Mouse (Mus musculus): ENCODE data around the gene Bcr. TPM values are rescaled to one million over a fixed set of nuclear protein-coding genes. Genes with fewer than 3 reads are reported as not detected.
A peak's percentile ranks its signal among the peaks of the same experiment; 100 is the strongest.

Gene Bcr
- 59.8 and 63.5 TPM in 2 replicates for total RNA-seq (2014; rRNA removed)
- polyA plus RNA-seq (2015; fragmentation: Nextera tagmentation; extraction: Ambion mirVana), result 9.4 and 11.0 TPM in 2 replicates

DNA sequence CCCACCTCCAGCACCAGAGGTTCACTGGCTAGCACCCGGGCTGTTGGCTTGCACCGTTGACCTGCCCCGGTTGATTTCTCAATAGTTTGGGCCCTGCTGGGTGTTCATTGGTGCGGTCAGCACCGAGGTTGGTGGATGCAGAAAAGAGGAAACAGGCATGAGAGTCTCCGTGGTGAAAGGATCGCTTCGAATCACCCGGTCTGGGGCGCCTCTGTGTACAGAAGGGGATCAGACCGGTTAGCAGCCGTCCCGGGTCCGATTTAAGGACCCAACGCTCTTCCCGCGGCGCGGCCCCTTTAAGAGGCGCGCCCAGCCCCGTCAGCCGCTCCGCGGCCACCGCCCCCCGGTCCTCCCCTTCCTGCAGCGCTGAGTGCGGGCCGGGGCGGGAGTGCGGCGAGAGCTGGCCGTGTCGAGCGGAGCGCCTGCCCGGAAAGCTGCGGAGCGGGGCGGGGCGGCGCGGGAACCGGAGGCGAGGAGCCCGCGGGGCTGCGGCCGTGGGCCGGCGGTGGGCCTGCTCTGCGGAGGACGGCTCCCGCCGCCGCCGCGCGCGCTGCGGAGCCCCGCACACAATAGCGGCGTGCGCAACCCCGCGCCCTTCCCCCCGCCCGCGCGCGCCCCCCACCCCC lies at the start of gene Bcr:
Bcr (plus strand) TSS at position 376 of the 626 bp plus-strand sequence.
- Histone ChIP-seq H3K9ac (replicated peaks; ENCODE audit: low read length, poor library complexity, severe bottlenecking) (peak within 1 kb of the TSS; percentile 73), H3K27me3 (ENCODE audit: insufficient read depth, low read length) (no peaks in the 10 kb centered on the region), H3K4me1 (ENCODE audit: insufficient read depth, low read length) (peaks cover 32% of the 10 kb centered on the region), H3K36me3 (ENCODE audit: insufficient read depth, low read length) (no peaks in the 10 kb centered on the region), H3K9me3 (ENCODE audit: low read length) (no peaks in the 10 kb centered on the region), H3K4me3 (ENCODE audit: low read depth, low read length) (peak within 1 kb of the TSS; percentile 64), H3K4me2 (ENCODE audit: low read depth, low read length, poor library complexity, severe bottlenecking) (peak within 1 kb of the TSS; percentile 95), H3K27ac (ENCODE audit: low read depth, low read length) (peak within 1 kb of the TSS; percentile 86)
- no peak for TF ChIP-seq CTCF (IDR thresholded peaks at IDR 0.05)
- ATAC-seq (ENCODE audit: low FRiP score) (peak; percentile 82), DNase-seq (ENCODE audit: low spot score) (peak; percentile 80)
- under 1% methylated on average over 39 of the region's 73 CpGs for WGBS

DNA sequence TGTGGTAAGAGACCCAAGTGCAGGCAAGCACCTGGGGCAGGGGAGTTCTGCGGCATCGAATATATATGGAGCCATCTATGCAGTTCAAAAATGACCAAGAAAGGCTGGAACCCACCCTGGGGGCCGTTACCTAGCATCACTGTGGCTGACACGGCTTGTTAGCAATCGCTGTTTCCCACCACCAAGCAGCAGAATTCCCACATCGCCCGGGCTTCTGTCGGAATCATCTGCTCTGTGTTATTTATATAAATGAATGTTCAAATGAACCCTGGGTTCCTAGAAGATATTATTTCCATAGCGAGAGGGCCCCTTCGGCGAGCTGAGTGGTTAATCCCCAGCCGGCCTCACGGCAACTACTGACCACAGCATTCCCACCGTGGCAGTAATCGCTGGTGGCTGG lies 49.7 kb upstream of the Bcr start:
- no peak for ATAC-seq (ENCODE audit: low FRiP score)
- 65% methylated on average over 15 of the region's 15 CpGs for WGBS

DNA sequence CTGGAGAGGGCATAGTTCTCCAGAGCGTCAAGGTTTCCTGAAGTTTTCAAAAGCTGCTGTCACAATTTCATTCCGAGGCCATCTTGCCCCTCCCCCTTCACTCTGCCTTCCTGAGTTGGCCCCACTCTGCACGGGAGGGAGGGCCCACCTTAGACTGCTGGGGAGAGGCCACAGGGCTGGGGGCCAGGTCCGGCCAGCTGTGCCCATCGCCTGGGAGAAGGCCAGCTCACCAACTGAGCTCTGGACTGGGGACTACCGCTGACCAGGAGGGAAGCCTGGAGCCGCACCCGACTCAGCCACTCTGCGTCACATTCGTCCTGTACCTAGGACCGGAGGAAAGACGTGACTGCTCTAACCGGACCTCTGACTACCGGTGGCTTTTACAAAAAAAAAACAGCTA lies 44.9 kb upstream of the Bcr start:
- TF ChIP-seq CTCF (IDR thresholded peaks at IDR 0.05), result no peak
- H3K36me3 ChIP-seq (ENCODE audit: insufficient read depth, low read length), result peaks cover 20% of the 10 kb centered on the region

More for the DNA sequence above, 49.7 kb upstream of the Bcr start:
- H3K4me1 ChIP-seq (ENCODE audit: insufficient read depth, low read length), result peaks cover 16% of the 10 kb centered on the region; the same call in 1 of the 2 replicates
- no peaks in the 10 kb centered on the region for H3K9me3 ChIP-seq (ENCODE audit: low read length)
- no peak overlapping the region for H3K4me3 ChIP-seq (ENCODE audit: low read depth, low read length)
- H3K9ac ChIP-seq (replicated peaks; ENCODE audit: low read length, poor library complexity, severe bottlenecking), result no peak overlapping the region
- no peak for DNase-seq (ENCODE audit: low spot score)
- peaks cover 15% of the 10 kb centered on the region for H3K36me3 ChIP-seq (ENCODE audit: insufficient read depth, low read length)
- no peak overlapping the region for H3K4me2 ChIP-seq (ENCODE audit: low read depth, low read length, poor library complexity, severe bottlenecking)
- TF ChIP-seq CTCF (IDR thresholded peaks at IDR 0.05), result no peak
- no peak overlapping the region for H3K27ac ChIP-seq (ENCODE audit: low read depth, low read length)
- H3K27me3 ChIP-seq (ENCODE audit: insufficient read depth, low read length), result no peaks in the 10 kb centered on the region

DNA sequence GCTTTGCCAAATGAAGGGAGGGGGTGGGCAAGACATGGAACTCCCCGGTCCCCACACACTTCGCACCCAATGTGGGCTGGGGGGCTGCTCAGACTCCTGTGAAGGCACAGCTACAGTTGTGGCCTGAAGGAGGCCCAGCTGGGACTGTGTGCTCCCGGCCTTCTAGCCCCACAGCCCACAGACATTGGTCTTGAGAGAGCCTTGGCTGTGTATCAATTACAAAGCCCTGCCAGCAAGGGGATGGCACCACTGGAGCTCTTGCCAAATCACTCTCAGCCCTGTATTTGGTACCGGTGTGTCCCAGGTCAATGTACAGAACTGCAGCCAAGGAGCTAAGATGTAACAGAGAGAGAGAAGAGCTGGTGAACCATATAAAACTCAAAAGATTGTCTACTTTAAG lies 43.9 kb upstream of the Bcr start:
- peaks cover 18% of the 10 kb centered on the region for H3K36me3 ChIP-seq (ENCODE audit: insufficient read depth, low read length)
- no peaks in the 10 kb centered on the region for H3K4me1 ChIP-seq (ENCODE audit: insufficient read depth, low read length)
- WGBS, result 76% methylated on average over 4 of the region's 4 CpGs
- no peak for TF ChIP-seq CTCF (IDR thresholded peaks at IDR 0.05)
- H3K4me3 ChIP-seq (ENCODE audit: low read depth, low read length), result no peak overlapping the region
- DNase-seq (ENCODE audit: low spot score), result peak; percentile 45
- H3K4me2 ChIP-seq (ENCODE audit: low read depth, low read length, poor library complexity, severe bottlenecking), result no peak overlapping the region
- no peaks in the 10 kb centered on the region for H3K27me3 ChIP-seq (ENCODE audit: insufficient read depth, low read length)
- H3K9me3 ChIP-seq (ENCODE audit: low read length), result no peaks in the 10 kb centered on the region
- ATAC-seq (ENCODE audit: low FRiP score), result no peak
- no peak overlapping the region for H3K9ac ChIP-seq (replicated peaks; ENCODE audit: low read length, poor library complexity, severe bottlenecking)
- H3K27ac ChIP-seq (ENCODE audit: low read depth, low read length), result no peak overlapping the region

More for the DNA sequence above, 44.9 kb upstream of the Bcr start:
- Histone ChIP-seq H3K4me1 (ENCODE audit: insufficient read depth, low read length) (no peaks in the 10 kb centered on the region), H3K9ac (replicated peaks; ENCODE audit: low read length, poor library complexity, severe bottlenecking) (no peak overlapping the region), H3K27me3 (ENCODE audit: insufficient read depth, low read length) (no peaks in the 10 kb centered on the region), H3K4me3 (ENCODE audit: low read depth, low read length) (no peak overlapping the region), H3K9me3 (ENCODE audit: low read length) (no peaks in the 10 kb centered on the region), H3K27ac (ENCODE audit: low read depth, low read length) (no peak overlapping the region), H3K4me2 (ENCODE audit: low read depth, low read length, poor library complexity, severe bottlenecking) (no peak overlapping the region)
- DNase-seq (ENCODE audit: low spot score), result no peak
- 74% methylated on average over 14 of the region's 14 CpGs for WGBS
- no peak for ATAC-seq (ENCODE audit: low FRiP score)

DNA sequence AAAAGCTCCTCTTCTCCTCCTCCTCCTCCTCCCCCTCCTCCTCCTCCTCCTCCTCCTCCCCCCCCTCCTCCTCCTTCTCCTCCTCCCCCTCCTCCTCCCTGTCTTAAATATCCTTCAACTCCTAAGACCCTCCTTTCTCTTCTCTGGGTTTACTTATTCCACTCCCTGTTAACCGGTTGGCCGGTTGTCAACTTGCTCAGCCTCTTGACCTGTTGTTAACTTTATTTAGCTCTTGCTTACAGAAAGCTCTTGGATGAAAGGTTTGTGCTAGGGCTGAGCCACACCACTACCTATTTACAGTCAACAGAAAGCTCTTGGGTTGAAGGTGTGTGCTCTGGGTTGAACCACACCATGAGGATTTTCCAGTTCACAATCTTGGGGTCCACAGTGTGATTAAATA lies 40.1 kb upstream of the Bcr start:
- no peak for DNase-seq (ENCODE audit: low spot score)
- 71% methylated on average over 1 of the region's 2 CpGs for WGBS
- Histone ChIP-seq H3K36me3 (ENCODE audit: insufficient read depth, low read length) (peaks cover 10% of the 10 kb centered on the region), H3K9me3 (ENCODE audit: low read length) (no peaks in the 10 kb centered on the region), H3K4me1 (ENCODE audit: insufficient read depth, low read length) (no peaks in the 10 kb centered on the region), H3K4me2 (ENCODE audit: low read depth, low read length, poor library complexity, severe bottlenecking) (no peak overlapping the region), H3K4me3 (ENCODE audit: low read depth, low read length) (no peak overlapping the region), H3K27me3 (ENCODE audit: insufficient read depth, low read length) (no peaks in the 10 kb centered on the region), H3K9ac (replicated peaks; ENCODE audit: low read length, poor library complexity, severe bottlenecking) (no peak overlapping the region), H3K27ac (ENCODE audit: low read depth, low read length) (no peak overlapping the region)
- no peak for ATAC-seq (ENCODE audit: low FRiP score)
- TF ChIP-seq CTCF (IDR thresholded peaks at IDR 0.05), result no peak

DNA sequence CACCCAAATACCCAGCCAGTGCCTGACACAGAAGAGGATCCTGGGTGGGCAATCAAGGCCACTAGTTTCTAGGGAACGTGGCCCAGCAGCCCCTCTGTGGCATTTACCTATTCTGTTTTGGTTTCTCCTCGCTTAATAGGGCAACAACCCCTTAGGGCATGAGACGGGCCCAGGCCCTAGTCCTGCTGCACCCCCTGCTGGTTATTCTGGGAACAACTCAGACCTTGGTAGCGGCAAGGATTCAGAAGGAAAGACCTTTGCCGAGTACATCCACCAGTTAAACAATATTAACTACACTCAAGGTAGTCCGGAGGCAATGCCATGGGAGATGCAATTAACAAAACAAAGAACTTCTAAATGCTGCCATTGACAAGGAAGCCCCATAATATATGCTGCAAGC lies 39.3 kb upstream of the Bcr start:
- no peaks in the 10 kb centered on the region for H3K9me3 ChIP-seq (ENCODE audit: low read length)
- DNase-seq (ENCODE audit: low spot score), result peak; percentile 78
- H3K9ac ChIP-seq (replicated peaks; ENCODE audit: low read length, poor library complexity, severe bottlenecking), result no peak overlapping the region
- no peaks in the 10 kb centered on the region for H3K27me3 ChIP-seq (ENCODE audit: insufficient read depth, low read length)
- H3K27ac ChIP-seq (ENCODE audit: low read depth, low read length), result no peak overlapping the region
- TF ChIP-seq CTCF (IDR thresholded peaks at IDR 0.05), result peak; percentile 88
- WGBS, result 13% methylated on average over 6 of the region's 6 CpGs
- peaks cover 6% of the 10 kb centered on the region; the same call in 1 of the 2 replicates for H3K36me3 ChIP-seq (ENCODE audit: insufficient read depth, low read length)
- ATAC-seq (ENCODE audit: low FRiP score), result peak; percentile 39; the same call in 1 of the 2 replicates
- H3K4me2 ChIP-seq (ENCODE audit: low read depth, low read length, poor library complexity, severe bottlenecking), result no peak overlapping the region
- H3K4me1 ChIP-seq (ENCODE audit: insufficient read depth, low read length), result no peaks in the 10 kb centered on the region
- H3K4me3 ChIP-seq (ENCODE audit: low read depth, low read length), result no peak overlapping the region

Data from midbrain, postnatal 0 days (tissue).